25 mouse cellular contexts compared by ENCODE assay signal in genomic region chr6:76521975-76522641, GRCm38 (mm10).
"Had no signal": no experiment of that assay in that cellular context is flagged by ENCODE, and none has a peak within 500 bp of the region (broad histone marks: within the 10 kb centered on the region; RNA-seq: fewer than 3 reads in every experiment).

No protein-coding gene starts in this region.

- H3K4me1 ChIP-seq: heart, embryonic 13.5 days; heart, embryonic 15.5 days; hindbrain, embryonic 13.5 days; hindbrain, embryonic 15.5 days; kidney, embryonic 15.5 days; limb, embryonic 10.5 days; limb, embryonic 12.5 days; liver, embryonic 13.5 days had no signal

- DNase-seq: gastrocnemius, postnatal 14 days; gastrocnemius, postnatal 36 days; heart, adult 18-20 months; heart, postnatal 14 days; heart, postnatal 36 days; kidney, adult 11 months; kidney, adult 2 months; kidney, adult 9 months; kidney, postnatal 14 days; kidney, postnatal 36 days; liver; liver, embryonic 13.5 days had no signal

- ATAC-seq: hindbrain, postnatal 0 days; intestine, embryonic 16.5 days had no signal

- H3K27ac ChIP-seq: heart, embryonic 13.5 days; heart, embryonic 15.5 days; hindbrain, embryonic 13.5 days; hindbrain, embryonic 15.5 days; hindbrain, postnatal 0 days; kidney, embryonic 15.5 days; kidney, postnatal 0 days; left cerebral cortex, adult 2 months; limb, embryonic 10.5 days; limb, embryonic 12.5 days; liver, embryonic 13.5 days had no signal

- H3K9ac ChIP-seq: heart, embryonic 13.5 days; heart, embryonic 15.5 days; hindbrain, embryonic 13.5 days; hindbrain, embryonic 15.5 days; kidney, embryonic 15.5 days; limb, embryonic 12.5 days; liver, embryonic 13.5 days had no signal

- H3K27me3 ChIP-seq: heart, embryonic 13.5 days; heart, embryonic 15.5 days; hindbrain, embryonic 13.5 days; hindbrain, embryonic 15.5 days; kidney, embryonic 15.5 days; limb, embryonic 12.5 days; liver, embryonic 13.5 days had no signal

- H3K4me2 ChIP-seq: heart, embryonic 11.5 days; heart, embryonic 13.5 days; heart, embryonic 15.5 days; hindbrain, embryonic 13.5 days; hindbrain, embryonic 15.5 days; kidney, embryonic 15.5 days; limb, embryonic 12.5 days; liver, embryonic 11.5 days; liver, embryonic 13.5 days had no signal

- H3K36me3 ChIP-seq: heart, embryonic 13.5 days; heart, embryonic 15.5 days; hindbrain, embryonic 13.5 days; hindbrain, embryonic 15.5 days; kidney, embryonic 15.5 days; limb, embryonic 10.5 days; limb, embryonic 12.5 days; liver, embryonic 13.5 days had no signal

- H3K4me3 ChIP-seq: heart, embryonic 13.5 days; heart, embryonic 15.5 days; hindbrain, embryonic 13.5 days; hindbrain, embryonic 15.5 days; kidney, embryonic 15.5 days; left cerebral cortex, adult 2 months; limb, embryonic 10.5 days; limb, embryonic 12.5 days; liver, embryonic 13.5 days had no signal

- H3K9me3 ChIP-seq: heart, embryonic 13.5 days; heart, embryonic 15.5 days; hindbrain, embryonic 13.5 days; hindbrain, embryonic 15.5 days; kidney, embryonic 15.5 days; limb, embryonic 10.5 days; limb, embryonic 12.5 days; liver, embryonic 13.5 days had no signal
